Mouse (Mus musculus) thymus, adult 2 months (tissue): ENCODE data around the gene Platr17.
"Not testable (repeated sequence)": the region's sequence is repeated elsewhere in the genome, so short reads cannot be mapped to it uniquely, and the experiment has no call there.

Experiments
- CTCF ChIP-seq: fragments of 200-500 bp; IDR thresholded peaks from 2 replicates; pipeline ENCODE4 v1.5.1; 2012; ENCODE audit warnings: mild to moderate bottlenecking, control low read depth, low read length, moderate library complexity, borderline replicate concordance; ENCODE audit not compliant: control insufficient read depth, poor library complexity, insufficient read depth; ENCODE audit errors: extremely low read depth
- POLR2A ChIP-seq: fragments of 200-500 bp; IDR thresholded peaks from 2 replicates; pipeline ENCODE4 v1.6.1; 2012; ENCODE audit warnings: mild to moderate bottlenecking, low read length, control low read depth, moderate library complexity; ENCODE audit not compliant: control insufficient read depth, poor library complexity, insufficient read depth; ENCODE audit errors: extremely low read depth

GRCm38 (mm10) chr17:33952015-33952414 is 47.1 kb downstream of the Platr17 start:
- TF ChIP-seq CTCF, POLR2A: not testable (repeated sequence)
